Mouse (Mus musculus) inflammation-experienced regulatory T-cells, adult 16 weeks (primary cell): ENCODE measurements around the gene BC080695. TPM values are rescaled to one million over a fixed set of nuclear protein-coding genes. Genes with fewer than 3 reads are reported as not detected.

Source experiments
- polyA plus RNA-seq: library from polyadenylated mRNA; unstranded; fragments of 100-300 nt; shearing (Covaris generic); gene quantifications from one replicate; pipeline ENCODE4 v1.2.1, GENCODE M21; 2017

The BC080695 gene
- not detected for polyA plus RNA-seq

GRCm38 (mm10) chr4:143551400-143551799, at the start of gene BC080695, which contains the start of gene Gm13057:
TSS of gene BC080695 (plus strand) at chr4:143551700.
TSS of gene Gm13057 (plus strand) at chr4:143551709.

DNA sequence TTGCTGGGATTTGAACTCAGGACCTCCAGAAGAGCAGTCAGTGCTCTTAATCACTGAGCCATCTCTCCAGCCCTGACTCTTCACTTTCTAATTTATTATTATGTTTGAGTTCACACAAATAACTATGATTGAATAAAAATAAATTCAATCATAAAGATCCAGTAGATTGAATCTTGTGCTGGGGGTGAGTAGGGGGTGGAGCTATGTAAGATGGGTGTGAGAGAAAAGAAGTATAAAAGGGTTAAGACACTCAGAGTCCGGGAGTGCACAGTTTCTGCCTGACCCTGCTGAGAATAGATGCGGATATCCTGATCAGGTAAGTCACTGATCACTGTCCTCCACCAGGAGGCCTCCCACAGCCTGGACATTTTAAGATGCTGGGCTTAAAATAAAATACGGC, 40.5 kb upstream of the BC080695 start, which contains the start of gene Gm13043:
Gm13043 (plus strand) TSS at position 301 of the 400 bp plus-strand sequence.

DNA sequence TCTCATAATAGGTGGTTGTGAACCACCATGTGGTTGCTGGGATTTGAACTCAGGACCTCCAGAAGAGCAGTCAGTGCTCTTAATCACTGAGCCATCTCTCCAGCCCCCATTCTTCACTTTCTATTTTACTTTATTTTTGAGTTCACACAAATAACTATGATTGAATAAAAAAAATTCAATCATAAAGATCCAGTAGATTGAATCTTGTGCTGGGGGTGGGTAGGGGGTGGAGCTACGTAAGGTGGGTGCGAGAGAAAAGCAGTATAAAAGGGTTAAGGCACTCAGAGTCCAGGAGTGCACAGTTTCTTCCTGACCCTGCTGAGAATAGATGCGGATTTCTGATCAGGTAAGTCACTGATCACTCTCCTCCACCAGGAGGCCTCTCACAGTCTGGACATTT, 15.8 kb upstream of the BC080695 start, which contains the start of gene Gm13040:
Gm13040 (plus strand) TSS at position 301 of the 400 bp plus-strand sequence.

DNA sequence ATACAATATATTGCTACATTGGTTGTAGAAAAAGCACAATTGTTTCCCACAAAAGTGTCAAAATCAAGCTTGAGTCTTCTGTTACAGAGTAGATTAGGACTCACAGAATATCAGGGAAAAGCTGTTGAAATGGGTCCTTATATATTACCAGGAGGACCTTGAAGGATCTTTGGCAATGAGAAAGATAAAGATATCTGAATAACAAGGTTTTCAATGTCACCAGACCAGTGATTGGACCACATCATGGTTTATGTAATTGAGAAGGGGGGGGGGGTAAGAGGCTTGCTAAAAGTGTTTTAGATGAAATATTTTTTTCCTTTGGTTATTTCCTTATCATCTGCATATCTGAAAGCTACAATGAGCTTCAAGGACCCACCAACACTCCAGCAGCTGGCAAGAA, 63.2 kb downstream of the BC080695 start, which contains the start of gene Gm13083:
Gm13083 (plus strand) TSS at position 301 of the 400 bp plus-strand sequence.

Other genes starting within 250 kb of the BC080695 start
- not detected for gene Lrrc38, start 201.9 kb upstream of the BC080695 start, polyA plus RNA-seq
- gene Pramel1, start 157.3 kb upstream of the BC080695 start, polyA plus RNA-seq, result not detected
- gene Pramef8, start 139.3 kb upstream of the BC080695 start, polyA plus RNA-seq, result 52.8 TPM
- gene Oog4, start 101.4 kb upstream of the BC080695 start, polyA plus RNA-seq, result not detected
- not detected for gene Gm13043, start 40.4 kb upstream of the BC080695 start, polyA plus RNA-seq
- not detected for gene Gm13040, start 15.7 kb upstream of the BC080695 start, polyA plus RNA-seq
- not detected for gene Gm13057, start within 50 bp of the BC080695 start, polyA plus RNA-seq
- gene Gm13083, start 63.3 kb downstream of the BC080695 start, polyA plus RNA-seq, result not detected
- not detected for gene Gm13088, start 105.5 kb downstream of the BC080695 start, polyA plus RNA-seq
- gene Gm13089, start 151.0 kb downstream of the BC080695 start, polyA plus RNA-seq, result not detected
- gene Gm13078, start 167.8 kb downstream of the BC080695 start, polyA plus RNA-seq, result not detected
- not detected for gene Gm13023, start 237.7 kb downstream of the BC080695 start, polyA plus RNA-seq